Mouse (Mus musculus): ENCODE results near the gene Iqcf6. TPM values are rescaled to one million over a fixed set of nuclear protein-coding genes. Genes with fewer than 3 reads are reported as not detected.

Gene Iqcf6
- polyA plus RNA-seq (2012; rRNA removed), result not detected in 2 replicates

DNA sequence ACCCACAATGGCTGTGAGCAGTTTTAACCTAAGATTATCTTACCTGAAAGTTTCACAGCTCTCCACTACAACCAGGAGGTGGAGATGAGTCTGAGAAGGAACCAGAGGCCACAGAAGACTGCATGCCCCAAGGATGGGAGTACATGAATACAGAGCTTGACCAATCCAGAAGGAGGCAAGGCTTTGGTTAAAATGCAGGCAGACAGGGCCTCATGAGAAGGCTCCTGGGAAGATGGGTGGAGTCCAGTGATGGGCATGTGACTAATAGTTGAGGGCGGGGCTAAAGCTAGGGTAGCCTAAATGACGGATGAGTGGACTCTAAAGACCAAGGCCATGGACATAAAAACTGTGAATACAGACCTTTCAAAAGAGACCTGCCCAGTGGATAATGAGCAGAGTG, at the start of gene Iqcf6:
Gene Iqcf6, plus strand, starts transcription at position 301 of the 400 bp plus-strand sequence.

DNA sequence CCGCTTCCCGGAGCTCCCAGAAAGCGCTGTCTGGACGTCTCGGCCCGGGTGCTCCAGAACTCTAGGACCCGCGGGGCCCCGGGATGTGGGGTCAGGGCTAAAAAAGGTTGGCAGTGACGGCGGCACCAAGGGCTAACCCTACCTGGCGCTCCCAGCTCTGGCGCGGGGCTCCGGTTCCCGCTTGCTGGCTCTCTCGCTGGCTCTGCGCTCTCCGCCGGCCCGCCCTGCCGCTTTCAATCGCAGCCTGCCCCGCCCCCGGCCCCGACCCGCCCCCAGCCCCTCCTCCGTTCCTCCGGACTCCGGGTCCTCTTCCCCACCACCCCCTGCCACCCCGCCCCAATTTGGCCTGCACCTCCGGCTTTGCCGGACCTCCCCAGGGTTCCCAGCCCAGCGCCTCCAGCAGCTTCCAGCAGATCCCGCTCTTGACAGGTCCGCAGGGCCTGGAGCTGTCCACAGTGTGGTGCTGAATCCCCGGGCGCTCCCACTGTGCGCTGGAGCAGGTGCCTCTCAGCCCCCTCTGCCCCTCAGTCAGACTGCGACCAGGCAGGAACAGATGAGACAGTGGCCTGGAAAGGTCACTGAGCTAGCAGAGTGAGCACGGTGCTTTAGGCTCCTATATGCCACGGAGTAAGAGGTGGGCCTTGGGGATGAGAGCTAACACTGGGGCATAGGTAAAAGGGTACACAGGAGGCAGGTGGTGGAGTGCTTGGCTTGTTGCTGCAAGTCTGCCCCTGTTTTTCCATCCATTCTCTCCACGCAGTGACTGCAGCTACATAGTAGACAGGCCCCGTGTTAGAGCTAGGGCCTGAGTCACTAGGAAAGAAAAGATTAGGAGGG, 29.7 kb downstream of the Iqcf6 start, which contains the start of gene Grm2:
Gene Grm2, minus strand, starts transcription at position 199 of the 837 bp plus-strand sequence.

Other genes starting within 250 kb of the Iqcf6 start
- gene Rpl29, start 197.1 kb upstream of the Iqcf6 start, polyA plus RNA-seq (2012; rRNA removed), result 761 and 850 TPM in 2 replicates
- gene Acy1, start 188.3 kb upstream of the Iqcf6 start, polyA plus RNA-seq (2012; rRNA removed), result 11.9 and 13.8 TPM in 2 replicates
- gene Abhd14b, start 179.1 kb upstream of the Iqcf6 start, polyA plus RNA-seq (2012; rRNA removed), result 15.2 and 18.6 TPM in 2 replicates
- 15.4 and 17.1 TPM in 2 replicates for gene Abhd14a, start 178.9 kb upstream of the Iqcf6 start, polyA plus RNA-seq (2012; rRNA removed)
- gene Pcbp4, start 173.3 kb upstream of the Iqcf6 start, polyA plus RNA-seq (2012; rRNA removed), result 10.7 and 11.0 TPM in 2 replicates
- 0.02 TPM in 1 of 2 replicates, not detected in the other for gene Gpr62, start 160.6 kb upstream of the Iqcf6 start, polyA plus RNA-seq (2012; rRNA removed)
- 18.3 and 20.2 TPM in 2 replicates for gene Rrp9, start 150.6 kb upstream of the Iqcf6 start, polyA plus RNA-seq (2012; rRNA removed)
- 0.97 and 1.1 TPM in 2 replicates for gene Parp3, start 149.6 kb upstream of the Iqcf6 start, polyA plus RNA-seq (2012; rRNA removed)
- gene Iqcf1, start 126.6 kb upstream of the Iqcf6 start, polyA plus RNA-seq (2012; rRNA removed), result not detected in 2 replicates
- gene Iqcf5, start 112.0 kb upstream of the Iqcf6 start, polyA plus RNA-seq (2012; rRNA removed), result 0.06 and 0.10 TPM in 2 replicates
- gene Iqcf3, start 65.0 kb upstream of the Iqcf6 start, polyA plus RNA-seq (2012; rRNA removed), result not detected in 2 replicates
- not detected in 2 replicates for gene Iqcf4, start 55.6 kb upstream of the Iqcf6 start, polyA plus RNA-seq (2012; rRNA removed)
- not detected in 2 replicates for gene Grm2, start 29.5 kb downstream of the Iqcf6 start, polyA plus RNA-seq (2012; rRNA removed)
- 8.4 and 9.6 TPM in 2 replicates for gene Tex264, start 59.3 kb downstream of the Iqcf6 start, polyA plus RNA-seq (2012; rRNA removed)
- 2.0 and 2.7 TPM in 2 replicates for gene Rad54l2, start 162.6 kb downstream of the Iqcf6 start, polyA plus RNA-seq (2012; rRNA removed)
- gene Dcaf1, start 195.3 kb downstream of the Iqcf6 start, polyA plus RNA-seq (2012; rRNA removed), result 12.8 and 13.7 TPM in 2 replicates

Data from liver, embryonic 14 days (tissue).